Mouse (Mus musculus) adrenal gland, postnatal 10 days (tissue): ENCODE results near the gene Rtn3. TPM values are rescaled to one million over a fixed set of nuclear protein-coding genes. Genes with fewer than 3 reads are reported as not detected.
A peak's percentile ranks its signal among the peaks of the same experiment; 100 is the strongest.
"Not testable (repeated sequence)": the region's sequence is repeated elsewhere in the genome, so short reads cannot be mapped to it uniquely, and the experiment has no call there.

Experiments
- DNase-seq: peaks from one replicate; pipeline ENCODE4 v3.0.0; 2021; ENCODE audit warnings: mixed read lengths
- total RNA-seq, 2 experiments: library from RNA; stranded (reverse); gene quantifications; 2 replicates each; pipeline ENCODE4 v1.2.3; 2021

Gene Rtn3
- total RNA-seq, 2 experiments from 2014 or later, result 128 to 139 TPM

- peak; percentile 75 for DNase-seq
Observed at GRCm38 (mm10) chr19:7421602-7422591, 61.2 kb downstream of the Rtn3 start.

DNA sequence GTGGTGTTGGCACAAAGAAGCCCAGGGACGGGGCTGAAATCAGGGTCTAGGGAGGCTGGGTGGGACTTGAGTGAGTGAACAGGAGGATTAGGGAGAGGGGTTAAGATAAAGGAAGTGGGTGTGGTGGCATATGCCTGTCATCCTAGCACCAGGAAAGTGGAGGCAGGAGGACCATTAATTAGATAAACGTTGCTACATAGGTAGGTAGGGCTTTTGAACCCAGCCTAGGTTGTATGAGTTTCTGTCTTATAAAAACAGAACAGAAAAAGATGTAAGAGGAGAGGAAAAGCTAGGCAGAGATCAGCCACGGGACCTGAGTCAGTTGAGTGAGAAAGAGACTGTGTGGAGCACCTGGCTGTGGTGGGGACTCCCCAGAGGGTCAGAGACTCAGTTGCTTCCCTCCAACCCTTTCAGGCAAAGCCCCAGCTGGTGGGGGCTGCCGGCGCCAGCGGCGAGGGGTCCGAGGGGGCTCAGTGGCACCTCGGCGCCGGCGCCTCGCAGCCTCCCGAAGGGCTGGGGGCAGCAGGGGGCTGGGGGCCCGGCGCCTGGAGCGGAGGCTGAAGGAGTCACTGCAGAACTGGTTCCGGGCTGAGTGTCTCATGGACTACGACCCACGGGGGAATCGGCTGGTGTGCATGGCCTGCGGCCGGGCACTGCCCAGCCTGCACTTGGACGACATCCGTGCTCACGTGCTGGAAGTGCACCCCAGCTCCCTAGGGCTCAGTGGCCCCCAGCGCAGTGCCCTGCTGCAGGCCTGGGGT is 62.1 kb downstream of the Rtn3 start:
- peak; percentile 50 for DNase-seq

GRCm38 (mm10) chr19:7420108-7420507 is 63.0 kb downstream of the Rtn3 start:
- DNase-seq, result no peak

DNA sequence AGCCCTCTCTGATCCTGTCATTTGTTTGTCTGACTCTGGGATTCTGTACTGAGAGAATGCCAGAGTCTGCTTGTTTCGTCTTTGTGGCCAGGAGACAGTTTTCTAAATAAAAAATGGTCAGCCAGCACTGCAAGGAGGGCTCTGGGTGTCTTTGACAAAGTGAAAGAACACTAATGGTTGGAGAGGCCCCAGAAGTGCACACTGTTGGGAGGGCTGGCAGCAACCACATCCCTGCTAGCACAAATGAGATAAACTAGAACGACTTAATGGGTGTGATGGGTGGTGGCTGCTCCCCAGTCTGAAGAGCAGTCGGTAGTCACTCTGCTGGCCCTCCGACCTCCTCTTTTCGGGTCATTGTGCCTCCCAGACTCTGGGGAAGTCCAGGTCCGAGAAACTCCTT is 63.9 kb downstream of the Rtn3 start:
- no peak for DNase-seq

GRCm38 (mm10) chr19:7417911-7418849 is 64.9 kb downstream of the Rtn3 start:
- peak; percentile 92 for DNase-seq

DNA sequence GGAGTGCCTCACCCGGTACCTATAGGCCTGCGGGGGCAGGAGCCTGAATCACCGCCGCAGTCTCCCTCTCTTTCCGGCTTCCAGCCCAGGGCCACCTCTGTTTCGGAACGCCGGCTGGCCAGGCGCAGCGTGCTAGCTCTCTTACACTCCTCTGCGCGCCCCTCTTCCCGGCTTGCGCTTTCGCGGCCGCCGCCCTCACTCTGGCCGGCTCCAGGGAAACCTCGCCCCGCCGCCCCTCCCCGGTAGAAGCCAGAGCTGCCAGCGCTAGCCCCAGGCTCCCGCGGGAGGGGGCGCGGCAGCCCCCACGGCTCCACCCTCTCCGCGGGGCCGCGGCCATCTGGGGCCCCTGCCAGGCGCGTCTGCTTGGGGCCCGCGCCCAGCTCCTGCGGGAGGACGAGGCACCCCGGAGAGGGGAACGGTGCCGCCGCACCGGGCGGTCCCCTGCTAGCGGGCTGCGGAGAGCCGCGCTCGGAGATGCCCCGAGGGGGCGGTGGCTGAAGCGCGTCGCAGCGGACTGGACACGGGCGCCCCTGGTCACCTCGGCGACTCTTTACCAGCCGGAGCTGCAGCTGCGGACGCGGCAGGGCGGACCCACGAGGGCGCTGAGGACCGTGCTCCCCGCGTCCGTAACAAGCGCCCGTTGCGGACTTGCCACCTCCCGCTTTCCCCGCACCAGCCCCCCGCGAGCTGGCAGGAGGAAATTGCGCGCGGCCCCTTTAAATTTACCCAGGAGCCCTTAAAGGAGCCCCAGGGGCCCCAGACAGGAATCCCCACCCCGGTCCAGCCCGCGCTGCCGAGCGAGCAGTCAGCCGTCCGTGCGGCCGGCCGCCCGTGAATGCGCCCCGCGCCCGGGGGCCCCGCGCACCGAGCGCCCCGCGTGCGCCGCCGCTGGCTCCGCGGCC is 66.0 kb downstream of the Rtn3 start, which contains the start of gene 2700081O15Rik:
TSS of gene 2700081O15Rik (plus strand) at position 792 of the 902 bp plus-strand sequence.
- peak; percentile 85 for DNase-seq

GRCm38 (mm10) chr19:7415916-7416833 is 66.9 kb downstream of the Rtn3 start:
- DNase-seq, result peak; percentile 40

GRCm38 (mm10) chr19:7412361-7412760 is 70.7 kb downstream of the Rtn3 start:
- DNase-seq, result peak; percentile 11

DNA sequence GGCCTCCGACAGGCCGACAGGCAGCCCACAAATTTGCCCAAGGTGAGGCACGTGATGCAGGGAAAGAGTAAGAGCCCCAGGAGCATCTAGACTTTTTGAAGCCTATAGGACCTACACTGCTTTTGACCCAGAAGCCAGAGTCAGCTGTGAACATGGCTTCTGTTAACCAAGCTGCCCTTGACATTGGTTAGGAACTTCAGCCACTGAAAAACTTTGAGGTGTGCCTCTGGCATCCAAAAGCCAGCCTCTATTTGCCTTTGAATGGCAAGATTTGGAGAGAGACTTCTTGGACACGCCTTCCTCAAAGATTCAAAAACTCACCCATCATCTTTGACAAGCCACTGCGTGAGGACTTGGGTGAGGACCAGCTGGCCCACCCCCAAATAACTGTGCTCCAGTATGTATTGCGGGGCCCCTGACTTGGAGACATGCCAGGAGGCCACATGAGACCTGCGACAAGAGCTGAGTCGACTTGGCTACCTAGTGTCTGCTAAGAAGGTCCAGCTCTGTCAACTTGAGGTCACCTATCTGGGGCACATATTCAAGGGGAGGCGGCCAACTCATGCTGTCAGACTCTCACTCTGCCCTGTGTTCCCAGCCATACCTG is 78.4 kb downstream of the Rtn3 start:
- DNase-seq, result peak; percentile 53

DNA sequence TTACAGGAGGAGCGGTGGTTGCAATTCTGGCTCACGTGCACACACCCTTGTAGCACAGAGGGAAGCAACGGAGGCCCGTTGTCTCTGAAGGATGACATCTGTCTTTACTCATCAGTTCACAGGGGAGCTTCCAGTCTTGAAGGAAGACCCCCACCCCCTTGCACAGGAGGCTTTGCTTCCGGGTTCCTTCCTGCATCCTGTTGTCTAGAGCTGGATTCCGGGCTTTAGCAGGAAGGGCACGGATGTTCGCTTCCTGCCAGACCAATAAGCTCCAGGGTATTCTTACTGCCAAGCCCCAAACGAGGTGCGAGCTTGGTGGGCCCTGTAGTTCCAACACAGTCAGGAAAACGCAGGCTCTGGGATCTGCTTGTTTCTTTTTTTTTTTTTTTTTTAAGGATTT is 82.4 kb downstream of the Rtn3 start:
- DNase-seq, result peak; percentile 24

- not testable (repeated sequence) for DNase-seq
Observed at GRCm38 (mm10) chr19:7398898-7399297, 84.2 kb downstream of the Rtn3 start.

DNA sequence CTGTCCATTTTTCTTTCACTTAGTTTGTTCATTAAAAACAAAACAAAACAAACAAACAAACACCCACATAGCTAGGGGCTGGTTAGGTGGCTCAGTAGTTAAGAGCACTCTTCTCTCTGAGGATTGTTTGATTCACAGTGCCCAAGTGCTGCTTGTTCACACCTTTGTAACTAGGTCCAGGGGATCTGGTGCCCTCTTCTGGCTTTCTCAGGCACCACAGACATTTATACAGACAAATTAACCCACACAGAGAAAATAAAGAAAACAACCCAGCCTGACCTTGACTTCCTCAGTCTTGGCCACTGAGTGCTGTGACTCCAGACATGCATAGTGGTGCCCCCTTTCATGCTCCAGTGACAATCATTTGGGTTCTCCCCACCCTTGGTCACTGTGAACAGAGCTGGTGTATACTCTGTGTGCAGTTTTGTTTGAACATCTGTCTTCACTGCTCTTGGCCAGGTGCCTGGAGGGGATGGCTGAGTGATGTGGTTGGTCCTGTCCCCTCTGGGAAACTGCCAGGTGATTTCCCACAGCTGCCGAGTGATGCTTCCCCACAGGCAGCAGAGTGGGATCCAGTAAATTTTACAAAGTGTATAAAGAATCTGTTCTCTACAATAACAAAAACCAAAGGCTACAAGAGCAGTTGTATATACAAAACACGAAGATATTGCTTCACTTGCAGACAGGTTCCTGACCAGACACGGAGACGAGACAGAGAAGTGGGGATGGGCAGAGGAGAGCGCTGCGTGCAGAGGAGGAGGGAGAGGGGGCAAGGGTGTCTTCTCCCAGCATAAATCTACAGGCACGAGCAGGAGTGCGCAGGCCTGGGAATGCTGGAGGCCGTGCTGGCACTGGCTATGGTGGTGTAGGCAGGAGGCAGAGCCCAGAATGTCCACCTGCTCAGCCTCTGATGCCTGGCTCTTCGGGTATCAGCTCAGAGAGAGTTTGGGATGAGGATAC is 85.9 kb downstream of the Rtn3 start:
- peak; percentile 14 for DNase-seq

DNA sequence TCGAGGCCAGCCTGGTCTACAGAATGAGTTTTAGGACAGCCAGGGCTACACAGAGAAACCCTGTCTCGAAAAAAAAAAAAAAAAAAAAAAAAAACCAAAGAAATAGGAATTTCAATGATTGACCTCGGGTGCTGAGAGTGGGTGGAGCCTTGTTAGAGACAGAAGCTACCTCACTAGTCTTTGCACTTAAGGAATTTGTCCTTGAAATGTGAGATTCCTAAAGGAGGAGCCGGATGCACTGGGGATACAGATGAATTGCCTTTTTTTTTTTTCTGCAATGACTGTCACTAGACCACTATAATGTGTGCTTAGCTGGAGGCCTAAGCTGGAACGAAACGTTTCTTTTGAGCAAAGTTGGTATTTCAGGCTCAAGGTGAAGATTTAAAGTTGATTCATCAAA is 94.6 kb downstream of the Rtn3 start:
- DNase-seq, result no peak

GRCm38 (mm10) chr19:7386042-7386441 is 97.0 kb downstream of the Rtn3 start:
- no peak for DNase-seq

GRCm38 (mm10) chr19:7382903-7383865 is 99.9 kb downstream of the Rtn3 start, which contains the start of gene Spindoc:
TSS of gene Spindoc (minus strand) at chr19:7382994.
- peak; percentile 100 for DNase-seq

GRCm38 (mm10) chr19:7382248-7382902 is 100.7 kb downstream of the Rtn3 start:
- DNase-seq, result peak; percentile 80
